Mouse (Mus musculus): ENCODE measurements at regions not wholly inside any gene's neighbourhood (a gene's known extent, or its start where the extent isn't known, plus 50 kb on each side); places are given as distances from the start of the nearest gene placed in this dataset.

DNA sequence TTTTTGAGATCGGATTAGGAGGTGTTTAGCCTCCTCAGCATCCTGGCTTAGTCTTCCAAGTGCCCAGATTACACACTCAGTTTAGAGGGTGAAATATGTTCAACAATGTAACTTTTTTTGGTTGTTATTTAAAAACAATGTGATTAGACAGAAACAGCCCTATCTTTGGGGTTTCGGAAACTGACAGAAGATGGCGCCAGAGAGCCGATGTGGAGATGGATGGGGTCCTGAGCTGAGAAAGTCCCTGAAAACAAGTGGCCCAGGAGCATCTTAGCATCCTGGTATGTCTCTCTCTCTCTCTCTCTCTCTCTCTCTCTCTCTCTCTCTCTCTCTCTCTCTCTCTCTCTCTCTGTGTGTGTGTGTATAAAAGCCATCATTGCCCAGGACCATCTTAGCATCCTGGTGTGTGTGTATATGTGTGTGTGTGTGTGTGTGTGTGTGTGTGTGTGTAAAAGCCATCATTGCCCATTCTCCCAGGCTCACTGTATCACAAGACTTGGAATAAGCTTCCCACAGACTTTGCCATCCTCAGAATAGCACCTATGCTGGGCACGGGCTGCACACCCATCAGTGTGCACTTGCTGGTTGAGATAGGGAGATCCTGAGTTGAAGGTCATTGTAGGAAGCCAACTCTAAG, 84.2 kb upstream of the Fam174b start:
- Histone ChIP-seq H3K4me3 (ENCODE audit: insufficient read depth, low read length) (no peak overlapping the region), H3K4me1 (ENCODE audit: control insufficient read depth, insufficient read depth, low read length) (no peaks in the 10 kb centered on the region), H3K27ac (ENCODE audit: insufficient read depth, low read depth, low read length) (no peak overlapping the region)
- TF ChIP-seq CTCF (IDR thresholded peaks at IDR 0.05; ENCODE audit: low read depth, low read length), result peak; percentile 26; the same call in 1 of the 2 replicates
- TF ChIP-seq POLR2A (IDR thresholded peaks at IDR 0.05; ENCODE audit: borderline replicate concordance, low read depth, low read length), result no peak

DNA sequence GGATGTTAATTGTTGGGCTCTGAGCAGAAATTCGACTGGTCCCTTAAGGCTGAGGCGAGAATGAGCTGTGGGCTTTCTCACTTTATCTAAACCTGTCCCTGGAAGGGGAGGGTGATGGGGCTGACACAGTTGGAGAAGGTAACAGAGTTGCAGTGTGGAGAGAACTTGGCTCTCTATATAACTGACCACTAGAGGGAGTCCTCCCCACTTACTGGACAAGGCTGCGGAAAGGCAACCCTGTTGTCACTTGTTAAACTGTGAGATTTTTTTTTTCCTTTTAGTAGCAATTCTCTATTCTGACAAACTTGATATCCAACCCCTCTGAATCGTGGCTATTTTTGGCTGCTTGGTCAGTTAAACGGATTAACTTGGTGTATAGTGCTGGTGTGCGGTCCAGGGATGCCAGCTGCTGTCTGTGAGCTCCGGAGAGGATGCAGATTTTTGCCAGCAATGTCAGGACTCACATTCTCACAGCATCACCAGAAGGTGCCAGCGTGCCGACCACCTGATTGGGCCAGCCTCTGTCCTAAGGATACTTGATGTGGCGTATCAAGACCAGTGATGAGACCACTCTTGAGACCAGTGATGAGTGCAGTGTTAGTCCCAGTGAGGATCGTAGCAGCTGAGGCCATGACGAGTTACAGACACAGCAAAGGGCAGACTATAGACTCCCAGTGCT, 85.8 kb upstream of the Fam174b start:
- no peak overlapping the region for H3K4me3 ChIP-seq (ENCODE audit: insufficient read depth, low read length)
- H3K27ac ChIP-seq (ENCODE audit: insufficient read depth, low read depth, low read length), result no peak overlapping the region
- TF ChIP-seq POLR2A (IDR thresholded peaks at IDR 0.05; ENCODE audit: borderline replicate concordance, low read depth, low read length) (no peak), CTCF (IDR thresholded peaks at IDR 0.05; ENCODE audit: low read depth, low read length) (peak; percentile 27; the same call in 1 of the 2 replicates)
- no peaks in the 10 kb centered on the region for H3K4me1 ChIP-seq (ENCODE audit: control insufficient read depth, insufficient read depth, low read length)

DNA sequence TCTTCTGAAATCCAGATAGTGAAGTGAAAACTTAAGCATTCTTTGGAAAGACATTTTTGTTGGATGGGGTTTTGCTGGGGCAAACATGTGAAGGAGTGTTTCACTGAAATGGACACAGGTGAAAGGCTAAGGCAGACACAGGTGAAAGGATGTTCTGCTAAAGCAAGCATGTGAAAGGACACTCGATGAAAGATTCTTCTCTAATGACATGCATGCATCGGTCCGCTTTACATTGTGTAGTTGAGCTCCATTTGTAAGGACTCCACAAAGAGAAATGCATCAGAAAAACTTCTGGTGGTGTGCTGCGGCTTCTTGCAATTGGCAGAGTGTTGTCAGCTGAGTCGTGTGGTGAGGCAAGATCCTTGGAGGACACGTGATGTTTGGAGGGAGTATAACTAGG, 89.2 kb upstream of the Fam174b start:
- Histone ChIP-seq H3K4me3 (ENCODE audit: insufficient read depth, low read length) (no peak overlapping the region), H3K4me1 (ENCODE audit: control insufficient read depth, insufficient read depth, low read length) (no peaks in the 10 kb centered on the region), H3K27ac (ENCODE audit: insufficient read depth, low read depth, low read length) (no peak overlapping the region)
- no peak for TF ChIP-seq POLR2A (IDR thresholded peaks at IDR 0.05; ENCODE audit: borderline replicate concordance, low read depth, low read length)

DNA sequence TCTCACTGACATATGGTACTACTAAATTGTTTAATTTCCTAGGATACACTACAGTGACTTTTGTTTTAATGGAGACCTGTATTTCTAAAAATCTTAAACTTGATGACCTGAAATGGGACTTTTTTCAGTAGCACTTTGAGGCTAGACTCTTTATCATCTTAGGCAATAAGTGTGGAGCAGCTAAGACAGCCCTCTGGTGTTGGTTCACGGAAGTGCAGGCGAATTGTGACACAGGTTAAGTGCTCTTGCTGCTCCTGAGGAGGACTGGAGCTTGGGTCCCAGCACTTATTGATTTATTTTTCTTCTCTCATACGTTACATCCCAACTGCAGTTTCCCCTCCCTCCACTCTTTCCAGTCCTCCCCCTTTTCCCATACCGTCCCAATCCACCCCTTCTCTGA, 92.1 kb upstream of the Fam174b start:
- TF ChIP-seq POLR2A (IDR thresholded peaks at IDR 0.05; ENCODE audit: borderline replicate concordance, low read depth, low read length), result no peak
- peak; percentile 61 for TF ChIP-seq CTCF (IDR thresholded peaks at IDR 0.05; ENCODE audit: low read depth, low read length)
- no peak overlapping the region for H3K4me3 ChIP-seq (ENCODE audit: insufficient read depth, low read length)
- H3K4me1 ChIP-seq (ENCODE audit: control insufficient read depth, insufficient read depth, low read length), result no peaks in the 10 kb centered on the region
- H3K27ac ChIP-seq (ENCODE audit: insufficient read depth, low read depth, low read length), result no peak overlapping the region

DNA sequence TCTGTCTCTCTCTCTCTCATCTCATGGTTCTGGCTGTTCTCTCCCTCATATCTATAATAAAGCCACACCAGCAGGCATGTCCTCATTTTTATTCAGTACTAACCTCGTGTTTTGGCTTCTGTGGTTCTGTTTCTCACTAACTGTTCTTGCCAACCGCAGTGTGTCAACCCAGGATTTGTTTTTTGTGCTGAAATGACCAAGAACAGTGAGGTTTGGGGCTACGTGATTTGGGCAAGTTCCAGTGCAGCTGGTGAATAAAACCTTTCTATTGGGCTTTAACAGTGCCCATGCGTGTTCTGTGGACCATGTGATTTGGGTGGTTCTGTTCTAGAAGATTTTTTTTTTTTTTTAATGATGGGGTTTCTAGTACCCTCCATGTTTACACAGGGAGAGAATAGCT, 93.0 kb upstream of the Fam174b start:
- TF ChIP-seq POLR2A (IDR thresholded peaks at IDR 0.05; ENCODE audit: borderline replicate concordance, low read depth, low read length) (no peak), CTCF (IDR thresholded peaks at IDR 0.05; ENCODE audit: low read depth, low read length) (no peak)
- Histone ChIP-seq H3K27ac (ENCODE audit: insufficient read depth, low read depth, low read length) (no peak overlapping the region), H3K4me1 (ENCODE audit: control insufficient read depth, insufficient read depth, low read length) (no peaks in the 10 kb centered on the region), H3K4me3 (ENCODE audit: insufficient read depth, low read length) (no peak overlapping the region)

DNA sequence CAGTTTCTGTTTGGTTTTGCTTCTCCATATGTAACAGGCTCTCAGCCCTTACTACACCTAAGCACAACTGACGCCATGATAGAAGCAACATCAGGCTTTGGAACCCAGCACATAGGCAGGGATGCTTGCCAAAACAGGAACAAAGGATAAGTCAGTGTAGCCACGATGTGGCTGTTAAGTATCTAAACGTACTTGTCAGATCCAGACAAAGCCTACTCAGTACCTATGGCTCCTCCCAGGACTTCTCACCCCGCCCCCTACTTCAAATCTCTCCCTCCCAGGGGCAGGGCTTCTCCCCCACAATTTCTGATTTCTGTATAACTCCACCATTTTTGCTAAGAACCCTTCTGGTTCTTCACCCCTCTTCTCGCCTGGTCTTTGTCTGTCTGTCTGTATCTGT, 93.4 kb upstream of the Fam174b start:
- no peak overlapping the region for H3K4me3 ChIP-seq (ENCODE audit: insufficient read depth, low read length)
- H3K4me1 ChIP-seq (ENCODE audit: control insufficient read depth, insufficient read depth, low read length), result no peaks in the 10 kb centered on the region
- TF ChIP-seq POLR2A (IDR thresholded peaks at IDR 0.05; ENCODE audit: borderline replicate concordance, low read depth, low read length) (no peak), CTCF (IDR thresholded peaks at IDR 0.05; ENCODE audit: low read depth, low read length) (no peak)
- H3K27ac ChIP-seq (ENCODE audit: insufficient read depth, low read depth, low read length), result no peak overlapping the region

DNA sequence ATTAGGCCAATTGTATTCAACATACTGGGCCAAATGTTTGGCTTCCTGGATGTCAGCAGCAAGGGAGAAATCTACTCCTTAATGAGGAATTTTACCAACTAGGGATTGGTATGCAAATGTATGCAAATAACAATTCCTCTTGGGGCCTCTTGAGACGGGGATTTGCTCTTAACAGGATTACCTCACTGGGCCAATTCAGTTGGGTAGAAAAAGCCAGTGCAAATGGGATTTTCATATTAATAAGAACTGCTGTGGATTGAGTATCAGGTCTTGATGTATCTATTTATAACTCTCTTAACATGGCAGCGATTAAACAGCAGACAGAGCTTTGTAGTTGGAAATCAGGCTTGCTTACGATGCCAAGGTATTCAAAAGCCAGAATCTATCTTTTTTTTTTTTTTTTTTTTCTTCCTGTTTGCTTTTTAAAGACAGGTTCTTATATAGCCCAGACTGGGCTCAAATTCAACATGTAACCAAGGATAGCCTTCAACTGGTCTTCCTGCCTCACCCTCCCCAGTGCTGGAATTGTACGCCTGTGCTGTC, 95.7 kb upstream of the Fam174b start:
- TF ChIP-seq CTCF (IDR thresholded peaks at IDR 0.05; ENCODE audit: low read depth, low read length) (no peak), POLR2A (IDR thresholded peaks at IDR 0.05; ENCODE audit: borderline replicate concordance, low read depth, low read length) (no peak)
- Histone ChIP-seq H3K27ac (ENCODE audit: insufficient read depth, low read depth, low read length) (no peak overlapping the region), H3K4me1 (ENCODE audit: control insufficient read depth, insufficient read depth, low read length) (peaks cover 8% of the 10 kb centered on the region), H3K4me3 (ENCODE audit: insufficient read depth, low read length) (no peak overlapping the region)

DNA sequence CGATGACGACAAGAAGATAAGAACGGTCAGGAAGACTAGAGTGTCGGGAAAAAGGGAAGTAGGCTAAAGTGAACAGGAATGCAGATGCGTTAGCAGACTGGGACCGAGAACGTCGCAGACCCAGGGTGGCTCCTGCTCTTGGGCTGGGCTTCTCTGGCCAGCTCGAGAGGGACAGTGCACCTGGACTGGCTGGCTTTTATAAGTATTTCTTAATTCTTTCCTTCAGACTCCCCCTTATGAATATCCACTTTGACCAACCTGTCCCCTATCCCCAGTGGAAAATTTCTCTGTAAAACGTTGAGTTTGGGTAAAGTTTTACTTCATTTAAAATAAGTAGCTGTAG, 96.1 kb upstream of the Fam174b start:
- Histone ChIP-seq H3K4me1 (ENCODE audit: control insufficient read depth, insufficient read depth, low read length) (peaks cover 8% of the 10 kb centered on the region), H3K4me3 (ENCODE audit: insufficient read depth, low read length) (no peak overlapping the region), H3K27ac (ENCODE audit: insufficient read depth, low read depth, low read length) (no peak overlapping the region)
- TF ChIP-seq CTCF (IDR thresholded peaks at IDR 0.05; ENCODE audit: low read depth, low read length) (no peak), POLR2A (IDR thresholded peaks at IDR 0.05; ENCODE audit: borderline replicate concordance, low read depth, low read length) (no peak)

DNA sequence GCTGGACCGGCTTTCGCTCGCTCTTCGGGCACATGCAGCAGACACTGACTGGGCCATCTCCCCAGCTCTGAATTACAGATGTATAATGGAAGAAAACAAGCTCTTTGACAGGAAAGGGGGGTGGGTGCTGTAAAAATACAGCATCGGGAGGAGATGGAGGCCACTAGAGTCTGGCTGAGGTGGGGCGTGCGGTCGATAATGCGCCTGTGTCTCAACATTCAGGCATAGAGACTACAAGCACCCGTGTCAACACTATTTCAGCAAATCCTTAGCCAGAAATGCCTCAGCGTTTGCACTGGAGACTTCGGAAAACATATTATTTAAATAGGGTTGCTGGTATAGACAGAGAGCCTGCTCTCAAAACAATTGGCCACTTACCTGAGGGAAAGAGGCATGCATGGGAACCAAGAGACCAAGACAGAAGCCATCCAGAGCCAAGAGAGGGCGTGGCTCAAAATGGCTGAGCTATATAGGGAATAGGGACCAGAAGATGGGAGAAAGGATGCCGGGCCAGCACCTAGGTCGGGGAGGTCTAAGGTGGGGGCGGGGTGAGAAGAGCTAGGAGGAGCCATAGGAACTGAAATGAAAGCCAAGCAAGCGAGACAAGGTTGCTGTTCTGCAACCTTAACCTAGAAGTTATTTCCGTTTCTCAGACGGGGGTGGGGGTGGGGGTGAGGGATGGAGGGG, 96.7 kb upstream of the Fam174b start:
- H3K4me3 ChIP-seq (ENCODE audit: insufficient read depth, low read length), result no peak overlapping the region
- H3K4me1 ChIP-seq (ENCODE audit: control insufficient read depth, insufficient read depth, low read length), result peaks cover 8% of the 10 kb centered on the region
- TF ChIP-seq CTCF (IDR thresholded peaks at IDR 0.05; ENCODE audit: low read depth, low read length) (no peak), POLR2A (IDR thresholded peaks at IDR 0.05; ENCODE audit: borderline replicate concordance, low read depth, low read length) (no peak)
- no peak overlapping the region for H3K27ac ChIP-seq (ENCODE audit: insufficient read depth, low read depth, low read length)

DNA sequence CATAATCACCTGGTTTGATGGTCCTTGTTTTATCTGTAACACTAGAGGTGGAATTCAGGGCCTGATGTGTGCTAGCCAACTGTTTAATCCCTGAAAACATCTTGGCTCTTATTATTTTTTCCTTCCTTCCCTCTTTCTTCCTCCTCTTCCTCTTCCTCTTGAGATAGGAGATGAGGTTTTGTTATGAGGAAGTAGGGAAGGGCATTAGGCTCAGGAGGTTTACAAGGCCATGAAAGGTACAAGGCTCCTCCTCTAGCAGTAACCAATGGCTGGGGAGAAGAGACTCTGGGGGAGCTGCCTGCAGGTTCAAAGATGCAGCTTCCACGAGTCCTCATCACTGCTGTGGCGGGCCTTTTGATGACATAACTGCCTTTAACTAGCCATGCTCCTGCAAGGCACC, 98.6 kb upstream of the Chd2 start:
- Histone ChIP-seq H3K4me3 (ENCODE audit: insufficient read depth, low read length) (no peak overlapping the region), H3K27ac (ENCODE audit: insufficient read depth, low read depth, low read length) (no peak overlapping the region), H3K4me1 (ENCODE audit: control insufficient read depth, insufficient read depth, low read length) (peaks cover 8% of the 10 kb centered on the region)
- TF ChIP-seq CTCF (IDR thresholded peaks at IDR 0.05; ENCODE audit: low read depth, low read length) (no peak), POLR2A (IDR thresholded peaks at IDR 0.05; ENCODE audit: borderline replicate concordance, low read depth, low read length) (no peak)

Measured in bone marrow macrophage, adult 2 months (primary cell).